Mouse (Mus musculus) kidney, postnatal 10 days (tissue): ENCODE data around the gene Gm49721.
"Not testable (repeated sequence)": the region's sequence is repeated elsewhere in the genome, so short reads cannot be mapped to it uniquely, and the experiment has no call there.

ENCODE experiments used
- DNase-seq: peaks from one replicate; pipeline ENCODE4 v3.0.0; 2021; ENCODE audit warnings: mixed read lengths

Gene Gm49721

GRCm38 (mm10) chr17:7084523-7084922 lies 105.8 kb downstream of the Gm49721 start:
- not testable (repeated sequence) for DNase-seq

- DNase-seq: not testable (repeated sequence)
These were observed 106.9 kb downstream of the Gm49721 start for GRCm38 (mm10) chr17:7085469-7086168.

- DNase-seq: not testable (repeated sequence)
These were observed 108.1 kb downstream of the Gm49721 start for GRCm38 (mm10) chr17:7086836-7087235.
